Mouse (Mus musculus) megakaryocyte, embryonic 14.5 days (primary cell): ENCODE data around the gene Dytn.

ENCODE experiments used
- FLI1 ChIP-seq: IDR thresholded peaks from 2 replicates; pipeline ENCODE4 v1.6.1; 2012; ENCODE audit warnings: low read length, inconsistent platforms, mixed read lengths
- GATA1 ChIP-seq: IDR thresholded peaks from 3 replicates; pipeline ENCODE4 v1.6.1; 2012; ENCODE audit warnings: mixed read lengths, low read length, inconsistent platforms, borderline replicate concordance

GRCm38 (mm10) chr1:63720161-63720560 is 33.4 kb upstream of the Dytn start:
- TF ChIP-seq GATA1 (no peak), FLI1 (no peak)
